Comparison of ENCODE assay signal across 8 mouse cellular contexts in the genomic region with DNA sequence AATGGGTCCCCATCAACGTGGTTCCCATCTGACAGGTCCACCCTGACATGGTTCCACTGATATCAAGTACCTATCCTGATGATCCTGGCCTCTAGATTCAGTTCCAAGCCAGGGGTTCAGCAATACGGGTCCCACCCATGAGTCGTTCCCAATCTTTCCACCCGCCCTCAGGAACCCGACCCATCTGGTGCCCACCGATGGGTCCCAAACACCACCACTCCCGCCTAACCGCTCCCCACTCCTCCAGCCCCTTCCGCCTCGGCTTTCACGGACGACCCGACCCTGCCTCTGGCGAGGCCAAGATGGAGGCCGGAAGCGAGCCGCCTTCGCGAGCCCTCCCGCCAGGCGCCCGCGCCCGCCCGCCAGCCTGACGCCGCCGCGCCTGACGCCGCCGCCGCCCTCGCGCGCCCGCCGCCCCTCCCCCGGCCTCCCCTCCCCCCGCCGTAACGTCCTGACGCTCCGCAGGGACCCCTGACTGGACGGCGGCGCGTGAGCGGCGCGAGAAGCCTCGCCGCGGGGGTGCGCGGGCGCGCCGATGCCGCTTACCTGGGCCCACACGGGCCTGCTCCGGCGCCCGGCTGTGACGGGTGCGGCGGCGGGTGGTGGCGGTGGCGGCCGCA. TPM values are rescaled to one million over a fixed set of nuclear protein-coding genes. Genes with fewer than 3 reads are reported as not detected.
DNase-seq lines count a peak whose midpoint lies in the region; ATAC-seq and TF ChIP-seq lines count a peak whose summit lies in the region.

No protein-coding gene starts in this region.

- no peaks in the 10 kb centered on the region for H3K9me3 ChIP-seq in embryonic facial prominence, embryonic 13.5 days
- H3K9me3 ChIP-seq in heart, embryonic 12.5 days (replicated peaks): no peaks in the 10 kb centered on the region
- no peaks in the 10 kb centered on the region for H3K9me3 ChIP-seq in neural tube, embryonic 14.5 days (ENCODE audit: control insufficient read depth, low read length)

- DNase-seq in B cell, adult 2 months: peak; percentile 79 to 81
- DNase-seq in adrenal gland, postnatal 25 days: peak; percentile 86
- peak; percentile 82 to 90 for DNase-seq in kidney, postnatal 36 days
- DNase-seq in lung, adult 18-20 months: peak; percentile 81 to 85

- peaks cover 14% of the 10 kb centered on the region for H3K4me1 ChIP-seq in embryonic facial prominence, embryonic 13.5 days
- H3K4me1 ChIP-seq in heart, embryonic 12.5 days (replicated peaks): peaks cover 17% of the 10 kb centered on the region
- H3K4me1 ChIP-seq in neural tube, embryonic 14.5 days (ENCODE audit: control insufficient read depth, insufficient read depth, low read length): peaks cover 12% of the 10 kb centered on the region
- no peaks in the 10 kb centered on the region; the same call in 1 of the 2 replicates for H3K4me1 ChIP-seq in testis, adult 2 months (ENCODE audit: control insufficient read depth, insufficient read depth, low read length)

- peak; percentile 82 for ATAC-seq in embryonic facial prominence, embryonic 13.5 days (ENCODE audit: insufficient number of reproducible peaks, insufficient read depth, low FRiP score, low TSS enrichment, low read depth)
- ATAC-seq in heart, embryonic 12.5 days (ENCODE audit: insufficient number of reproducible peaks, low FRiP score): peak; percentile 90
- peak; percentile 88 for ATAC-seq in neural tube, embryonic 14.5 days (ENCODE audit: low read depth)

- TF ChIP-seq POLR2A in testis, adult 2 months (IDR thresholded peaks at IDR 0.05; ENCODE audit: control insufficient read depth, low read depth, low read length): peak; percentile 81

- peak overlapping the region; percentile 64 for H3K4me3 ChIP-seq in embryonic facial prominence, embryonic 13.5 days
- peak overlapping the region; percentile 56 for H3K4me3 ChIP-seq in heart, embryonic 12.5 days
- H3K4me3 ChIP-seq in neural tube, embryonic 14.5 days (ENCODE audit: low read depth, low read length): peak overlapping the region; percentile 65
- H3K4me3 ChIP-seq in testis, adult 2 months (ENCODE audit: control insufficient read depth, low read depth, low read length): peak overlapping the region; percentile 90

- H3K27me3 ChIP-seq in embryonic facial prominence, embryonic 13.5 days: no peaks in the 10 kb centered on the region
- no peaks in the 10 kb centered on the region for H3K27me3 ChIP-seq in heart, embryonic 12.5 days (replicated peaks)
- no peaks in the 10 kb centered on the region for H3K27me3 ChIP-seq in neural tube, embryonic 14.5 days (ENCODE audit: control insufficient read depth, insufficient read depth, low read length)
- no peaks in the 10 kb centered on the region for H3K27me3 ChIP-seq in testis, adult 2 months (ENCODE audit: control insufficient read depth, insufficient read depth, low read length)

- under 1% methylated on average over 52 of the region's 71 CpGs for WGBS in embryonic facial prominence, embryonic 13.5 days
- 1% methylated on average over 66 of the region's 71 CpGs for WGBS in heart, embryonic 12.5 days
- WGBS in neural tube, embryonic 14.5 days: 0% methylated on average over 37 of the region's 71 CpGs

- H3K4me2 ChIP-seq in embryonic facial prominence, embryonic 13.5 days: peak overlapping the region; percentile 65
- peak overlapping the region; percentile 67 for H3K4me2 ChIP-seq in heart, embryonic 12.5 days
- H3K4me2 ChIP-seq in neural tube, embryonic 14.5 days (ENCODE audit: low read depth, low read length): peak overlapping the region; percentile 73

- H3K36me3 ChIP-seq in embryonic facial prominence, embryonic 13.5 days: peaks cover 18% of the 10 kb centered on the region
- H3K36me3 ChIP-seq in heart, embryonic 12.5 days: peaks cover 25% of the 10 kb centered on the region
- H3K36me3 ChIP-seq in neural tube, embryonic 14.5 days (ENCODE audit: control insufficient read depth, insufficient read depth, low read length): no peaks in the 10 kb centered on the region
- no peaks in the 10 kb centered on the region; the same call in 1 of the 2 replicates for H3K36me3 ChIP-seq in testis, adult 2 months (ENCODE audit: control insufficient read depth, insufficient read depth, low read length)

- H3K9ac ChIP-seq in embryonic facial prominence, embryonic 13.5 days: peak overlapping the region; percentile 92
- H3K9ac ChIP-seq in heart, embryonic 12.5 days: peak overlapping the region; percentile 78
- H3K9ac ChIP-seq in neural tube, embryonic 14.5 days (replicated peaks; ENCODE audit: low read depth, low read length): peak overlapping the region; percentile 78

- TF ChIP-seq CTCF in testis, adult 2 months (IDR thresholded peaks at IDR 0.05; ENCODE audit: control insufficient read depth, insufficient read depth, insufficient replicate concordance, low read depth, low read length): no peak

- peak overlapping the region; percentile 96 for H3K27ac ChIP-seq in embryonic facial prominence, embryonic 13.5 days
- peak overlapping the region; percentile 95 for H3K27ac ChIP-seq in heart, embryonic 12.5 days (ENCODE audit: poor library complexity, severe bottlenecking)
- peak overlapping the region; percentile 94 for H3K27ac ChIP-seq in neural tube, embryonic 14.5 days (ENCODE audit: low read depth, low read length)
- peak overlapping the region; percentile 91 for H3K27ac ChIP-seq in testis, adult 2 months (ENCODE audit: control insufficient read depth, insufficient read depth, low read depth, low read length)

RNA-seq across cellular contexts. Expression of gene Gmeb2, which starts 0.4 kb away (rescaled TPM):
- 15.3 and 18.5 TPM in 2 replicates for total RNA-seq in adrenal gland, postnatal 25 days (2021)
- polyA plus RNA-seq in embryonic facial prominence, embryonic 13.5 days (2015; fragmentation: Nextera tagmentation; extraction: Ambion mirVana): 15.9 and 16.9 TPM in 2 replicates
- polyA plus RNA-seq in heart, embryonic 12.5 days (2016; fragmentation: Nextera tagmentation; extraction: Ambion mirVana): 10.3 and 10.7 TPM in 2 replicates
- 19.3 and 19.9 TPM in 2 replicates for polyA plus RNA-seq in neural tube, embryonic 14.5 days (2014; fragmentation: Nextera tagmentation; extraction: Ambion mirVana)
- 10.2 and 10.6 TPM in 2 replicates for polyA plus RNA-seq in testis, adult 2 months (2012; rRNA removed)

RNA-seq across cellular contexts. Expression of gene Stmn3, which starts 26.9 kb away (rescaled TPM):
- 9.8 and 12.2 TPM in 2 replicates for total RNA-seq in adrenal gland, postnatal 25 days (2021)
- polyA plus RNA-seq in embryonic facial prominence, embryonic 13.5 days (2015; fragmentation: Nextera tagmentation; extraction: Ambion mirVana): 14.9 and 17.1 TPM in 2 replicates
- polyA plus RNA-seq in heart, embryonic 12.5 days (2016; fragmentation: Nextera tagmentation; extraction: Ambion mirVana): 0.45 and 0.80 TPM in 2 replicates
- 1,346 and 1,661 TPM in 2 replicates for polyA plus RNA-seq in neural tube, embryonic 14.5 days (2014; fragmentation: Nextera tagmentation; extraction: Ambion mirVana)
- not detected in 2 replicates for polyA plus RNA-seq in testis, adult 2 months (2012; rRNA removed)

RNA-seq across cellular contexts. Expression of gene Rtel1, which starts 32.1 kb away (rescaled TPM):
- 43.4 and 44.7 TPM in 2 replicates for total RNA-seq in adrenal gland, postnatal 25 days (2021)
- 42.7 and 48.9 TPM in 2 replicates for polyA plus RNA-seq in embryonic facial prominence, embryonic 13.5 days (2015; fragmentation: Nextera tagmentation; extraction: Ambion mirVana)
- 29.0 and 30.0 TPM in 2 replicates for polyA plus RNA-seq in heart, embryonic 12.5 days (2016; fragmentation: Nextera tagmentation; extraction: Ambion mirVana)
- 37.4 and 43.9 TPM in 2 replicates for polyA plus RNA-seq in neural tube, embryonic 14.5 days (2014; fragmentation: Nextera tagmentation; extraction: Ambion mirVana)
- polyA plus RNA-seq in testis, adult 2 months (2012; rRNA removed): 71.8 and 75.1 TPM in 2 replicates

RNA-seq across cellular contexts. Expression of gene Helz2, which starts 45.6 kb away (rescaled TPM):
- total RNA-seq in adrenal gland, postnatal 25 days (2021): 18.9 and 22.1 TPM in 2 replicates
- polyA plus RNA-seq in embryonic facial prominence, embryonic 13.5 days (2015; fragmentation: Nextera tagmentation; extraction: Ambion mirVana): 0.51 and 0.78 TPM in 2 replicates
- 1.7 and 1.9 TPM in 2 replicates for polyA plus RNA-seq in heart, embryonic 12.5 days (2016; fragmentation: Nextera tagmentation; extraction: Ambion mirVana)
- 0.28 and 0.45 TPM in 2 replicates for polyA plus RNA-seq in neural tube, embryonic 14.5 days (2014; fragmentation: Nextera tagmentation; extraction: Ambion mirVana)
- polyA plus RNA-seq in testis, adult 2 months (2012; rRNA removed): 1.4 and 1.7 TPM in 2 replicates

Comparison
In these comparisons a context has a peak if more than half of its experiments do, and no peak if none do; other contexts are left out.
1. Peak in every context shown above with its lines: DNase-seq, ATAC-seq, H3K4me3 ChIP-seq and H3K27ac ChIP-seq.
2. RNA of gene Stmn3, which starts 26.9 kb away (polyA plus RNA-seq): 1,346 to 1,661 TPM in neural tube, embryonic 14.5 days; 14.9 to 17.1 TPM in embryonic facial prominence, embryonic 13.5 days, 0.45 to 0.80 TPM in heart, embryonic 12.5 days and not detected in testis, adult 2 months; every median in the first group is over 10 times any median in the second.